Mouse (Mus musculus): Measurements from ENCODE around the gene Gm20503.

- TF ChIP-seq CTCF (conservative IDR thresholded peaks at IDR 0.05 in 1 of 2, IDR thresholded peaks at IDR 0.05 in 1 of 2; ENCODE audit: low read depth in 2 of 2, low read length in 2 of 2) (no peak), MAZ (IDR thresholded peaks at IDR 0.05; ENCODE audit: low read depth, low read length) (no peak), HCFC1 (IDR thresholded peaks at IDR 0.05; ENCODE audit: low read depth, low read length) (no peak), KAT2A (IDR thresholded peaks at IDR 0.05; ENCODE audit: insufficient replicate concordance, low read length) (no peak), ELF1 (IDR thresholded peaks at IDR 0.05; ENCODE audit: low read depth, low read length) (no peak), ZC3H11A (IDR thresholded peaks at IDR 0.05; ENCODE audit: low read depth, low read length) (no peak)
These were observed 32.3 kb upstream of the Gm20503 start for GRCm38 (mm10) chr4:58970678-58971077.

All from CH12.LX (cell line).